Mouse (Mus musculus): ENCODE measurements around the gene Odf3l2.
A peak's percentile ranks its signal among the peaks of the same experiment; 100 is the strongest.

The Odf3l2 gene

DNA sequence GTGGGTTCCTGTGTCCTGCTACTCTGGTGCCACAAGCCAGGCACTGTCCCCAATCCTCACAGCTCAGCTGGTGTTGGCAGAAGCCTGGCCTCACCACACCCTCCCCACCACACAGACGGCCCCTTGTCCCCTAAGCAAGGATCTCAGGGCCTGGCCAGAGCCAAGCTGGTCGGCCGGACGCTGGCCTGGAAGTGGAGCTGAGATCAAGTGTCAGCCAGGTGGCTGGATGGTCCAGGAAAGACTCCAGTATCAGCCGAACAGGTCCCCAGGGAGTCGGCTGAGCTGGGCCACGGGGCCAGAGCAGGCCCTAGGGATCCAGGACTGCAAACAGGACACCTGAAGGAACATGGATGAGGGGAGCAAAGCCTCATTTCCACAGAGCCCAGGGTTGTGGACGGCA lies at the start of gene Odf3l2:
Gene Odf3l2, minus strand, starts transcription at position 28 of the 400 bp plus-strand sequence.
- no peak for DNase-seq

DNA sequence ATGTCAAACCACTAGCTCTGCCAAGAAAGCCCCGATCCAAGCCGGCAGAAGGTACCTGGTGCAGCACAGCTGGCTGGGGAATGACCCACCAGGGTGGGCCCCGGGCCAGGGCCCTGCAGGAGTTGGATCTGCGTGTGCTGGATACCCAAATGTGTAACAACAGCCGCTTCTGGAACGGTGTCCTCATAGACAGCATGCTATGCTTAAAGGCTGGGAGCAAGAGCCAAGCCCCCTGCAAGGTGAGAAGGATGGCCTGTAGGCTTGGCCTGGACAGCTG lies 48.8 kb upstream of the Odf3l2 start:
- no peak for DNase-seq

GRCm38 (mm10) chr10:79693580-79694378 lies 48.2 kb upstream of the Odf3l2 start:
- DNase-seq: no peak

GRCm38 (mm10) chr10:79691986-79692548 lies 46.5 kb upstream of the Odf3l2 start:
- DNase-seq: no peak

- no peak for DNase-seq
These were observed 43.6 kb upstream of the Odf3l2 start for GRCm38 (mm10) chr10:79689178-79689577.

GRCm38 (mm10) chr10:79688720-79689119 lies 43.2 kb upstream of the Odf3l2 start, which contains the start of gene Gzmm:
TSS of gene Gzmm (plus strand) at chr10:79689020.
- no peak for DNase-seq

GRCm38 (mm10) chr10:79687513-79687912 lies 42.0 kb upstream of the Odf3l2 start:
- DNase-seq: no peak

GRCm38 (mm10) chr10:79686691-79687090 lies 41.2 kb upstream of the Odf3l2 start:
- no peak for DNase-seq

- DNase-seq: no peak
These were observed 40.7 kb upstream of the Odf3l2 start for GRCm38 (mm10) chr10:79686219-79686618.

DNA sequence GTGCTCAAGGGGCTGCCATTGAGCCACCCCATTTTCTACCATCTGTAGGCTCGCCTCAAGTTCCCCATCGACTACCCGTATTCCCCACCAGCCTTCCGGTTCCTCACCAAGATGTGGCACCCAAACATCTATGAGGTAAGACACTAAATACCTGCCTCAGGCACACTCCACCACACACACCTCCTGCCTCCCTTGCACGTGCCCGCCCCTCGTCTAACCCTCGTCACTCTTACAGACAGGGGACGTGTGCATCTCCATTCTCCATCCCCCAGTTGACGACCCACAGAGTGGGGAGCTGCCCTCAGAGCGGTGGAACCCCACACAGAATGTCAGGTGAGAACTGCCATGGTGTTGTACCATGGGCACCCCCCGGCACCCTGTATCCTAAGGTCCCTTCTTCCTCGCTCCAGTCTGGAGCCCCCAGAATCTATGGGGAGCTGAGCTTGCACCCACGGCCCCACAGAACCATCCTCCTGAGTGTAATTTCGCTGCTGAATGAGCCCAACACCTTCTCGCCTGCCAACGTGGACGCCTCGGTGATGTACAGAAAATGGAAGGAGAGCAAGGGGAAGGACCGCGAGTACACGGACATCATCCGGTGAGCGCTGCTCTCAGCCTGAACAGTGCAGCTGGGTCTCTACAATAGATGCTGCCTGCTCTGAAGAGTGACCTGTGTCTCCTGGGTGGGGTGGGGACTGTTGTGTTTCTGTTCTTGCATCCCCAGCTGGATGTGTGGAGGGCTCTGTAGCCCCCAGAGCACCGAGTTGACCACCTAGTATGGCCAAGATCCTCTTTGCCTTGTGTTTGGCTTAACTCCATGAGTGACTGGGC lies 39.4 kb upstream of the Odf3l2 start:
- DNase-seq: peak; percentile 17

DNA sequence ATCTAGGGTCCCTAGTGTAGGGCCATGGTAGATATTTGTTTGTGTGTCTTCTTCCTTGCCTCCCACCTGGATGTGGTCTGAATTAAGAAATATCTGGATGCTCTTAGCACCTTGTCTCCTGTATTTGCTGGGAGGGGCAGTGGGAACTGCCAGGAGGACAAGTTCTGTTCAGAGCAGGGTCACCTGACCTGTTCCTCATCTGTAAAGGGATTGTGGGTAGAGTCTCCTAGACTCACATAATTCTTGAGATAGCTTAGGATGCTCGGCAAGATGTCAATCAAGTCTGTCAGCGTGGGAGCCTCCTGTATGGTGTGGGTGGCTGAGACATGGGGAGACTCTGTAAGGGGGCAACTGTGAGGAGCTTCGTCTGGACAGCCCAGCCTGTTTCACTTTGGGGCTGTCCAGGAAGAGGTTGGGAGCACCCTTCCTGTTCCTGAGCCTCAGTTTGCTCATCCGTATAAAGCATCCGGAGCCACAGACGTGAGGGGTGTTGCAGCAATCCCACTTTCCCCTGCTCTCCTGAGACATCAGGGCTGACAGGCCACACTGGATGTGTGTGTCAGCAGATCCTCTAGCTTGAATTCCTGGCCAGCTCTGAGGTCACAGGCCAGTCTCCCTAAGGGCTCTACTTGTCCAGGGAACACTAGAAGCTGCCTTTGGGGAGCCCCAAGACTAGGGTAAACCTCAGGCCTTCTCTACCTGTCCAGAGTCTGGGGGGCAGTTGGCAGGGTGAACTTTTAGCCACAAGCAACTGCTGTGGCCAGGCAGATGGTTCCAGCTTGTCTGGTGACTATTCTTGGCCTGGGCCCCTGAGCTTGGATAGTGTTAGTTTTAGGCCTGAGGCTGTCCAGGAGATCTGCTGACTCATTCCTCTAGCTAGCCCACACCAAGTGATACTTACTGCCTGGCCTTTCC lies 38.4 kb upstream of the Odf3l2 start:
- peak; percentile 20 for DNase-seq

DNA sequence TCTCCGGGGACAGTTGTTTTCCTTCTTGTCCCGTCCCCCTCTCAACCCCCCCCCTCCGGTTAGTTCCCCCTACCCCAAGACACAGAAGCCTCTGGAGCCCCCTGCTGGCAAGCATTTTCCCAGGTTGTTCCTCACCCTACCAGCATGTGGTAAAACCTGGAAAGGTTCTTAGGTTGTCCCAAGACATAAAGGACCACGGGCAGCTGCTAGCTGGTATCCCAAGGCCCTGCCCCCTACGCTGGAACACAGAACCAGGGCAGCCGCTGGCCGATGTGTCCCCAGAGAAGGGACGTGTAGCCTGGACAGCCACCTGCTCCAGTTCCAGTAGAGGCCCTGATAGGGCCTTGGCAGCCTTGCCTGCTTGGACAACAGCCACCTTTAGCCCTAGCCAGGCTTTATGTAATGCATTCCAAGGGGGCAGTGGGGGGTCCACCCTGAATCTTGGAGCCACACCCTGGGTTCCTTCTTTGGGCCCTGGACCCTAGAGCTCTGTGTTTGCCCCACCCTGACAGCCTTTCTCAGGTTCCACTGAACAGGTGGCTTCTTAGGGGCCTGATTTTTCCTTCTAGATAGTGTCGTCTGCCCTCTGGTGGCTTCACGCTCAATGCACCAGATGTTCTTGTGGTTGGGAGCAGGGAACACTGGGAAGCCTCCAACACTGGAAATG lies 37.5 kb upstream of the Odf3l2 start:
- peak; percentile 56 for DNase-seq

- DNase-seq: peak; percentile 55
These were observed 37.0 kb upstream of the Odf3l2 start for GRCm38 (mm10) chr10:79682551-79682915.

DNA sequence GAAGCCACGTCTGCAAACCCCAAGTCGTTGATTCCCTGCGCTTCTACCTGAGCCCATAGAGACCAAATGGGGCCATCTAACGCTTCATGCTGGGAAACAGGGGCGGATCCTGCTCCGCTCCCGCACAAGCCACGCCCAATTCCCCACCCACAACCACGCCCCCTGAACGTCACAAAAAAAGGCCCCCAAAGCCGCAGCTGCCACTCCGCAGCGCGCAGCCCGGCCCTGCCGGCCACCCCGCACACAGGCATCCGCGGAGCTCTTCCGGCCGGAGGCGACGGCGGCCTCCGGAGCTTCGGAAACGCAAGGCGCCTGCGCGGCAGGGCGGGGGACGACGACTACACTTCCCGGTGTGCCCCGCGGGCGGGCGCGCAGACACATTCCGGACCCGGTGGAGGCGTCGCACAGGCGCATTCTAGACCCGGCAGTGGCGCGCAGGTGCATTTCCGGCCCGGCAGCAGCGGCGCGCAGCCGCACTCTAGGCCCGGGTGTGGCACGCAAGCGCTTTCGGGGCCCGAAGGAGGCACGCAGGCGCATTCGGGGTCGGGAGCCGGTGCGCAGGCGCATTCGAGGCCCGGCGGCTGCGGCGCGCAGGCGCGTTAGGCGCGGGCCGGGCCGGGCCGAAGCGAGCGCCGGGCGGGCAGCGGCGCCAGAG lies 36.2 kb upstream of the Odf3l2 start, which contains the start of gene Cdc34:
Gene Cdc34, plus strand, starts transcription at position 605 of the 655 bp plus-strand sequence.
- peak; percentile 100 for DNase-seq

DNA sequence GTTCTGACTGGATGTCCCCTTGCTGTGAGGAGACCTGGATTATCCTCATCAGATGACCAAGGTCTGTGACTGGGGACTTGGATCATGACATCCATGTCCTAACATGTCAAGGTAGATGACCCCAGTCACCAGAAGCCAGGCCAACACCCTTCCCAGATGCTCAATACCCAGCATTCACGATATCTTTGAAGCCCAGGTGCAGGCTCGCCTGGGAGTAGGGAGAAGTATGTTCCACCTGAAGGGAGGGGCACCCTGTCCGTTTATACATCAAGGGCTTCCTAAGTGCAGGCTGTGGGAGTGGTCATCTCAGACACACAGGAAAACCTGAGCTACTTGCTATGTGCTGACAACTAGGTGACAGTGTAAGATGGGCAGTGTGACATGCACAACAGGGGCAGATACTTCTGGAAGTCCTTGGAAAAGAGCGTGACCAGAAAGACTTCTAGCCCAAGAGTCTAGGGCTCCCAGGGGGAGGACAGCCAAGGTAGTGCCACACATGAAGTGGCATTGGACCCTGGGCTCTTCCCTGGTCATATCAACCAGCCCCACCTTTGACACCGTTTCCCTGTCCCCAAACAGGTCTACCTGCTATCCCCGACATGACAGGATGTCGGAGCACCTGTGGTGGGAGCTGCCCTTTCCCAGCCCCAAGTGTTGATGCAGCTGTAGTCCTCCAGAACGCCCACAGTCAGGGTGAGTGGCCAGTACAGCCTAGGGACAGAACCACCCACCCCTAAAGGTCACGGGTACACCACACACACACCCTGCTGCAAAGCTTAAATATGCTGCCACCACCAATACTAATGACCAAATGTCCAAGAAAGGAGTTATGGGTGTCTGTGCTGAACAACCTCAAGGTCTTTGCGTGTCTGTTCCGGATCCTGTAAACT lies 35.3 kb upstream of the Odf3l2 start:
- DNase-seq: peak; percentile 58

DNA sequence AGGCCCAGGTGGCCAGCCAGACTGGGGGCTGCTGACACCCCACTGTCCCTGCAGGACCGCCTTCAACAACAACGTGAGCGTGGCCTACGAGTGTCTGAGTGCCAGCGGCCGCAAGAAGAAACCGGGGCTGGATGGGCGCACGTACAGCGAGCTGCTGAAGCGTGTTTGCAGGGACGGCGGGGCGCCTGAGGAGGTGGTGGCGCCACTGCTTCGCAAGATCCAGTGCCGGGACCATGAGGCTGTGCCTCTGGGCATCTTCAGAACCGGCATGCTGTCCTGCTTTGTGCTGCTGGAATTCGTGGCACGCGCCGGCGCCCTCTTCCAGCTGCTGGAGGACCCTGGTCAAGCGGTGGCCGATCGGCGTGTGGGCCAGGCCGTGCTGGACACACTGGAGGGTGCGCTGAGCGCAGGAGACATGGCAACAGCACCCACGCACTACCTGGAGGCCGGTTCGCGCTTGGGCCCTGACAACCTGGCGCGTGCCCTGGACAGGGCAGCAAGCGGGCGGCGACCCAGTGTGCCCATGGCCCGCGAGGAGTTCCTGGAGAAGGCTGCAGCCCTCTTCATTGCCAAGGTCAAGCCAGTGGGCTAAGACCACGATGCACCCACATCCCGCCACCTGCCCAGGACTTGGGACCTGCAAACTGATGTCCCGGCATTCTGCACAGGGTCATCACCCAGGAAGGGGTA lies 30.0 kb upstream of the Odf3l2 start:
- DNase-seq: peak; percentile 25

DNA sequence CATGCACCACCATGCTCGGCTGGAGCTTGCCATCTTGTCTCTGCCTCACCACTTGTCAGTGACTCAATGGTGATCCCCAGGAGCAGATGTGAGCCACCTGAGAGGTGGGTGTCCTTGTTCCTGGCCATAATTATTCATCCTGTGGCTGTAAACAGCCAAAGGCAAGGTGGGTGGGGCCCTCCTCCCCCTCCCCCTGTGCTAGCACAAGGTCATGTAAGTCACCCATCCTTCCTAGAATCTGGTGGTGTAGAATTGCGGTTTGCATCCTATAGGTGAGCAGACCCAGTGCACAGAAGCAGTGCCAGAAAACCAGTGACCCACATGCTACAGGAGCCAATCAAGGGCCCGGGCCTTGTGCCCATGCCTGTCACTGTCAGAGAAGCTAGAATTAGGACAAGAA lies 27.5 kb upstream of the Odf3l2 start:
- DNase-seq: peak; percentile 14

DNA sequence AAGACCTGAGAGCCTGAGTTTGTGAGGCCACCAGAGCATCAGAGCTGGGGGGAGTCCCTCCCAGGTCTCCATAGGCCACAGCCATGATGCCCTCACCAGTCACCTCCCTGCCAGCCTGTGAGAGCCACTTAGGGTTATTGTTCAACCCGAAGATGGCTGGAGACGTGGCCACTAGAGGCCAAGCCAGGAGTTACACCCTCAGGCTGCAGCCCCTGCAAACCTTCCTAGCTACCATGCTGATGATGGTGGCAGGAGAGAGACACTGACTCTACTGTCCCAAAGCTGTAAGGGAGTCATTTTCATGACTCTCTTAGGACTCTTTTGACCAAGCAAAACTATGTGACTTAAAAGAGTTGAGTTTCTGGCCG lies 26.5 kb upstream of the Odf3l2 start:
- no peak for DNase-seq

GRCm38 (mm10) chr10:79671396-79672087 lies 26.0 kb upstream of the Odf3l2 start:
- DNase-seq: no peak

All from cerebellum, adult 11 months (tissue).